Mouse (Mus musculus) liver, embryonic 13.5 days (tissue): Measurements from ENCODE around the gene Gm49333. TPM values are rescaled to one million over a fixed set of nuclear protein-coding genes. Genes with fewer than 3 reads are reported as not detected.

Experiments
- ATAC-seq: fragments of 200-750 bp; cut with Nextera tagmentation; 2 replicates; pipeline ENCODE4 v1.8.0; 2017; ENCODE audit warnings: low read depth, mild to moderate bottlenecking, moderate number of reproducible peaks, moderate library complexity
- DNase-seq: peaks from one replicate; pipeline ENCODE4 v3.0.0; 2022
- H3K27ac ChIP-seq: fragments of 300-500 bp; sonication (generic); 2 replicates; pipeline ENCODE4 v1.5.1; 2015; ENCODE audit warnings: moderate library complexity, mild to moderate bottlenecking, inconsistent platforms
- H3K27me3 ChIP-seq: fragments of 300-500 bp; sonication (generic); 2 replicates; pipeline ENCODE4 v1.6.1; 2015; ENCODE audit warnings: mild to moderate bottlenecking, inconsistent platforms
- H3K36me3 ChIP-seq: fragments of 300-500 bp; sonication (generic); 2 replicates; pipeline ENCODE4 v1.6.1; 2015; ENCODE audit warnings: mild to moderate bottlenecking, inconsistent platforms
- H3K4me1 ChIP-seq: fragments of 300-500 bp; sonication (generic); replicated peaks from 2 replicates; pipeline ENCODE4 v1.6.1; 2015; ENCODE audit warnings: inconsistent platforms
- H3K4me2 ChIP-seq: fragments of 300-500 bp; sonication (generic); 2 replicates; pipeline ENCODE4 v1.6.1; 2015; ENCODE audit warnings: inconsistent platforms, mild to moderate bottlenecking, moderate library complexity
- H3K4me3 ChIP-seq: fragments of 300-500 bp; sonication (generic); replicated peaks from 2 replicates; pipeline ENCODE4 v1.5.1; 2015; ENCODE audit warnings: mild to moderate bottlenecking, inconsistent platforms
- H3K9ac ChIP-seq: fragments of 300-500 bp; sonication (generic); 2 replicates; pipeline ENCODE4 v1.6.1; 2015; ENCODE audit warnings: mild to moderate bottlenecking, inconsistent platforms
- H3K9me3 ChIP-seq: fragments of 300-500 bp; sonication (generic); replicated peaks from 2 replicates; pipeline ENCODE4 v1.6.1; 2016; ENCODE audit warnings: inconsistent platforms
- WGBS: fragments of 180-500 bp; shearing (Covaris S2); methylation state at CpG from one replicate; pipeline ENCODE4 v1.1.7; 2015; ENCODE audit not compliant: insufficient replicate concordance; 5-methylcytosine and 5-hydroxymethylcytosine counted together
- polyA plus RNA-seq: library from polyadenylated mRNA; unstranded; fragments of >200 nt; fragmentation: Nextera tagmentation; extraction: Ambion mirVana; gene quantifications from 2 replicates; pipeline ENCODE4 v1.2.1, GENCODE M21; 2015

The Gm49333 gene
- not detected in 2 replicates for polyA plus RNA-seq

DNA sequence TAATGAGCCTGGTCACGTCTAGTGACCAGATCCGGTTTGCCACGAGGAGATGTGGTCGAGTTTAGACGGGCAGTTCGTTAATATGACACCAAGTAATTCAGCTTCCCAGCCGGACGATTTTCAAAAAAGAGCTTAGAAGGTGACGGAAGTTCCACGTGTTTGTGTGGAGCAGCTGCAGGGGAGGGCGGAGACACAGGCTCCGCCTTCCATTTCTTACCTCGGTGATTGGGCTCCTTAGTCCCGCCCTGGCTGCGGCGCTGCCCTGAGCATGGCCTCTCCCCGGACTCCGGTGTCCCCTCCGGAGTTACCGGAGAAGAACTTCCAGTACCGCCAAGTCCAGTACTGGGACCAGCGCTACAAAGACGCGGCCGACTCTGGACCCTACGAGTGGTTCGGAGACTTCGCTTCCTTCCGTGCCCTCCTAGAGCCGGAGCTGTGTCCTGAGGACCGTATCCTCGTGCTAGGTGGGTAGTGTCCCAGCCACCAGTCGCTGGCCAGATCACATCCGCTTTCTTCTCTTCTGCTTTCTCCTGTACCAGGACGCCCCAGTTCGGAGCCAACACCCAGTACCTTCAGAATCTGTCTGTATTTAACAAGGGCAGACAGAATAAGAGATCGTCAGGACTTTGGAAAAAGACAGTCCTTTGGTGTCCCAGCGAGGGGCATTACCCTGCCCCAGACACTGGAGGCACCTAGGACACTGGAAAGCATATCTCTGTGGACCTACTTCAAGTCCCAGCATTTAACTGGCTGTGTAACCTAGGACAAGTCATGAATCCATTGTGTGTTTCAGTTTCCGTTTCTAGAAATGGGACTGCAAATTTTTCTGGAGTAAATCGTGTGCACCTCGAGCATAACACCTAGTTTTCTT lies at the start of gene Gm49333, which contains the start of the genes Eef1akmt4 and Alg3:
Gene Gm49333, plus strand, starts transcription at position 254 of the 871 bp plus-strand sequence.
Gene Eef1akmt4, plus strand, starts transcription at position 237 of the 871 bp plus-strand sequence.
Gene Alg3, minus strand, starts transcription at position 379 of the 871 bp plus-strand sequence.
- peak within 1 kb of the TSS; percentile 92 for H3K4me2 ChIP-seq
- 2% methylated on average over 41 of the region's 41 CpGs for WGBS
- peak within 1 kb of the TSS; percentile 80 for H3K27ac ChIP-seq
- no peaks in the 10 kb centered on the region for H3K9me3 ChIP-seq
- H3K4me1 ChIP-seq = peaks cover 35% of the 10 kb centered on the region
- no peaks in the 10 kb centered on the region for H3K27me3 ChIP-seq
- H3K36me3 ChIP-seq = peaks cover 28% of the 10 kb centered on the region
- peak; percentile 97 for ATAC-seq
- peak within 1 kb of the TSS; percentile 78 for H3K4me3 ChIP-seq
- peak within 1 kb of the TSS; percentile 82 for H3K9ac ChIP-seq
- peak; percentile 88 for DNase-seq

DNA sequence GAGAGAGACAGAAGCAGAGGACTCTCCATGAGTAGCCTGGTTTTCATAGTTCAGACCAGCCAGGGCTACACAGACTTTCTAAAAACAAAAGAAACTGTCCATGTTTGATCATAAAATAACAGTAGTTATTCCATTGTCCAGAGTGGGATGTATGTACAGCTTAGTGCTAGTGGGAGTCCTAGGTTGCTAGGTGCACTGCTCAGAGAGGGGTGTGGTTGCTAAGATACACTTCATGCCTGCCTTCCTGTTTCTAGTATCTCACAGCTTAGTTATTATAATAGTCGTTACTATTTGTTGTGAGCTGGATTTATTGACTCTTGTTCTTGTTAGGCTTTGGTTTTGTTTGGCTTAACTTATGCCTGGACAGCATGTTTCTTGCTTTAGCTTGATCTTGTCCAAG lies 46.3 kb upstream of the Gm49333 start:
- no peaks in the 10 kb centered on the region; the same call in 1 of the 2 replicates for H3K27me3 ChIP-seq
- peaks cover 30% of the 10 kb centered on the region for H3K36me3 ChIP-seq
- WGBS = 52% methylated on average over 1 of the region's 1 CpGs
- H3K9me3 ChIP-seq = no peaks in the 10 kb centered on the region
- no peak for DNase-seq
- no peak overlapping the region for H3K27ac ChIP-seq
- no peak overlapping the region for H3K9ac ChIP-seq
- no peak overlapping the region for H3K4me3 ChIP-seq
- no peaks in the 10 kb centered on the region for H3K4me1 ChIP-seq
- no peak for ATAC-seq
- H3K4me2 ChIP-seq = no peak overlapping the region

DNA sequence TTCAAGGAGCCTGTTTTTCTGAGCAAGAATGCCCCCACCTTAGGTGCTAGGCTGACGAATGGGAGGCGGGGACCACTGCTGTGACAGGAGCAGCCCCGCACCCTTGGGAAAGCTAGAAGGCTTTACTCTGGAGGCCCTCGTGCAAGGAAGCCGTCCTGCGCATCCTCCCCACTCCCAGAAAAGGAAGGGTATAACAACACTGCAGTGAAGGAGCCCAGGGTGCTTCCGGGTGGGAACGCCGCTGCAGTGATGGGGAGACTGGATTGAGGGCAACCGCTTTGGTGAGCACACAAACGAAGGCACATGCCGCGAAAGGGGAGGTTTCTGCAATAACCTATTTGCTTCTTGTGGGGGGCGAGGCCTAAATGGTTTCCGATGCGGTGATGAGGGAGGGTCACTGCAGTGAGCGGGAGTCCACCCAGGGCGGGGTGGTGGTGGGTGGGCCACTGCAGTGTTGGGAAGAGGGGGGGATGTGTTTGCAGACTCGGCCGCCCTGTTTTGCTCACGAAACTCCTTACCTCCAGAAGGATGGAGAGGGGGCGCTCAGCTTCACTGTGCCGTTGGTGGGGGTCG lies 22.0 kb upstream of the Gm49333 start, which contains the start of gene Vwa5b2:
Gene Vwa5b2, plus strand, starts transcription at position 106 of the 573 bp plus-strand sequence.
- H3K4me1 ChIP-seq = peaks cover 33% of the 10 kb centered on the region
- H3K4me2 ChIP-seq = peak within 1 kb of the TSS; percentile 71
- H3K27me3 ChIP-seq = peaks cover 86% of the 10 kb centered on the region
- 5% methylated on average over 24 of the region's 24 CpGs for WGBS
- H3K36me3 ChIP-seq = no peaks in the 10 kb centered on the region
- no peak within 1 kb of the TSS for H3K27ac ChIP-seq
- peak within 1 kb of the TSS; percentile 28; the same call in 1 of the 2 replicates for H3K9ac ChIP-seq
- H3K4me3 ChIP-seq = peak within 1 kb of the TSS; percentile 50
- H3K9me3 ChIP-seq = no peaks in the 10 kb centered on the region
- 0 out of 2 replicates have a peak, but pooled peaks have one; percentile 10 for ATAC-seq
- no peak for DNase-seq

DNA sequence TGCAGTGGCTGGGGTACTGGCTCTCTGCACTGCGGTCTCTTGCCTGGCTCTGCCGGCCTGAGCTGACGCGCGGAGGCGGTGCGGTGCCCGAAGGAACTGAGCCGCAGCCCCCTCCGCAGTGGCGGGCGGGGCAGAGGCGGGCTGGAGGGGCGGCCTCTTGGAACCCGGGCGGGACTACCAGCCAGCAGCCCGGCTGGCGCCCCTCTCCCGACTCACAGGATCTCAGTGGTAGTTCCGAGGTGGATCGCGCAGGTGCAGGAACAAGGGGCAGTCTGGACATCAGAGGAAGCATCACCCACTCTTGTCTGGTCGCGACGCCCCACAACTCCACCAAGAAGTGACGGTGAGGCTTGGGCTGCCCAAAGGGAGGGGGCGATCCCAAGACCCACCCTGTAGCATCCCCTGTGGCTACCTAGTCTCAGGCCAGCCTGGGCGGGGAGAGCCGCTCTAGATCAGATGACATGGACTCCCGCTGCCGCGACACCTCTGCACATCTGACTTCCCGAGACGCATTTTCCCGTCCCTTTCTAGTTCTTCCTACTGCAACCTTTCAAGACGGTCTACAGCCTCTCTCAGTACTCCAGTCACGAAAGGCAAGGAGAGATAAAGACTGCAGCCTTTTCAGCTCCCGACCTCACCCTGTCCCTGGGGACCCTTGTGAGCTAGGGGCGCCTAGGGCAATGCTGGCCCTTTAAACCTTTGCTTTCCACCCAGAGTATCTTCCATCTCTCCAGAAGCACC lies 21.3 kb upstream of the Gm49333 start:
- H3K4me3 ChIP-seq = peak overlapping the region; percentile 50
- H3K27ac ChIP-seq = no peak overlapping the region
- DNase-seq (no peak), ATAC-seq (peak; percentile 29; the same call in 1 of the 2 replicates)
- no peaks in the 10 kb centered on the region for H3K9me3 ChIP-seq
- no peaks in the 10 kb centered on the region for H3K36me3 ChIP-seq
- WGBS = under 1% methylated on average over 39 of the region's 39 CpGs
- H3K27me3 ChIP-seq = peaks cover 88% of the 10 kb centered on the region
- peak overlapping the region; percentile 71 for H3K4me2 ChIP-seq
- H3K4me1 ChIP-seq = peaks cover 40% of the 10 kb centered on the region
- peak overlapping the region; percentile 28; the same call in 1 of the 2 replicates for H3K9ac ChIP-seq

DNA sequence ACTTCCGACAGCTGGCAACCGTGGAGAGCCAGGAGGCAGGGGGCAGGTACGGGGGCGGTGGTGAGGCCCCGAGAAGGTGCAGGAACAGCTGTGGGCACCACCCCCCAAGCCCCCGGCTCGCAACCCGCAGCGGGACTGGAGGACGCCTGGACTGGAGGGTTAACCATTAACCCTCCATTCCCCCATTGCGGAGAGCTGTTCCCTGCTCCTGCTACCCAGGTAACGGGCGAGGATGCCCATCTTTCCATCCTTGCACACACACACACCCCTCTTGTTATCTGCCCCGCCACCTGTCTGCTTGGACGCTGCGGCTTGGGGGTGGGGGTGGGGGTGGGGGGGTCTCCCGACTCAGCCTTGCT lies 20.8 kb upstream of the Gm49333 start:
- under 1% methylated on average over 15 of the region's 17 CpGs for WGBS
- peak overlapping the region; percentile 71 for H3K4me2 ChIP-seq
- ATAC-seq = no peak

DNA sequence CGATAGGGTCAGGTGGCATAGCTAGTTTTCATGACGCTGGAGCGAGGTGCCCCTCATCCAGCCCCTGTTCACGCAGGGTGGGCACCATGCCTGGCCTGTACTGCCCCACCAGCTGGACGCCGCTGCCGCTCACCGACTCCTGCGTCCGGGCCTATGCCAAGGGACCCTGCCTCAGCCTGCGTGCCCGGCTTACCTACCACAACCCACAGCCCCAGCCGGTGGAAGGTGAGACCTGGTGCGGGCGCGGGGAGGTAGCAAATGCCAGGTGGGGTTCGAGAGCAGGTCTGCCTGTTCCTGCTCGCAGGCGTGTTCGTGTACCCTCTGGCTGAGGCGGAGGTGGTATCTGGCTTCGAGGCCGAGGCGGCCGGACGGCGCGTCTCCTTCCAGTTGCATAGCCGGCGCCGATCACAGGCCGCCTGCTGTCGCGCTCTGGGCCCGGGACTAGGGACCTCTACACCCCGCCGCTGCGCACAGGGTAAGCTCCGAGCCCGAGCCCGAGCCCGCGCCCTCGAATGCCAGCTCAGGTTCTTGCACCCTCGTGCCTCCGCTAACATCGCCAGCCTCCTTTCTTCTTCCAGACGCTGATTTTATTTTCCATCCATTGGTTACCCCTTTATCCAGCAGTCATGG lies 20.2 kb upstream of the Gm49333 start:
- H3K9ac ChIP-seq = no peak overlapping the region
- H3K9me3 ChIP-seq = no peaks in the 10 kb centered on the region
- no peaks in the 10 kb centered on the region for H3K36me3 ChIP-seq
- ATAC-seq = no peak
- H3K4me2 ChIP-seq = peak overlapping the region; percentile 71
- WGBS = 7% methylated on average over 48 of the region's 48 CpGs
- peak overlapping the region; percentile 50 for H3K4me3 ChIP-seq
- no peak for DNase-seq
- H3K27me3 ChIP-seq = peaks cover 80% of the 10 kb centered on the region
- H3K27ac ChIP-seq = no peak overlapping the region
- peaks cover 50% of the 10 kb centered on the region for H3K4me1 ChIP-seq

More for the DNA sequence above, 20.8 kb upstream of the Gm49333 start:
- Histone ChIP-seq H3K9me3 (no peaks in the 10 kb centered on the region), H3K4me3 (peak overlapping the region; percentile 50), H3K4me1 (peaks cover 45% of the 10 kb centered on the region), H3K27me3 (peaks cover 84% of the 10 kb centered on the region), H3K36me3 (no peaks in the 10 kb centered on the region), H3K27ac (no peak overlapping the region), H3K9ac (no peak overlapping the region)
- no peak for DNase-seq

DNA sequence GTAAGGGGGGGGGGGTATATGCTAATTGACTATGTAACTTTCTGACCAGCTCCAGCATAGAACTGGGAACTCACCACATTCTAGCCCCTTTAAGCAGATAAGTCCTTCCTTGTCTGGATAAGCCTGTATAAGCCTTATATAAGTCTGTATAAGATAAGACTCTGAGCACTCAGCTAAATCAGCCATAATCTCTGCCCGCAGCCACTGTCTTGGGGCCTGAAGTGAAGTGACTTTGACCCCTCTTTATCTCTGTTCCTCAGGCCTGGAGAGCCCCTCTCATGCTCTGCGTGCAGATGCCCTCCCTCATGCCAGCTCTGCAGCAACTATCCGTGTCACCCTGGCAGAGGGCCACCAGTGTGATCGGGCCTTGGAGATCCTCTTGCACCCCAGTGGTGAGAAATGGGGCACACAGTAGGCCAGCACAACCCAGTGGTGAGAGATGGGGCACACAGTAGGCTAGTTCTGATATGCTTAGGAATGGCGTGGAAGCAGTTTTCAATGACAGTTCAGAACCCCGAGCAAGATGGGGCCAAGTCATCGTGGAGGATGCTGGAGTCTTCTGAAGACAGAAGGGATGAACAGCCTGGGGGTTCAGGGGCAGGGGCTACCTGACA lies 16.2 kb upstream of the Gm49333 start:
- 29% methylated on average over 7 of the region's 7 CpGs for WGBS

DNA sequence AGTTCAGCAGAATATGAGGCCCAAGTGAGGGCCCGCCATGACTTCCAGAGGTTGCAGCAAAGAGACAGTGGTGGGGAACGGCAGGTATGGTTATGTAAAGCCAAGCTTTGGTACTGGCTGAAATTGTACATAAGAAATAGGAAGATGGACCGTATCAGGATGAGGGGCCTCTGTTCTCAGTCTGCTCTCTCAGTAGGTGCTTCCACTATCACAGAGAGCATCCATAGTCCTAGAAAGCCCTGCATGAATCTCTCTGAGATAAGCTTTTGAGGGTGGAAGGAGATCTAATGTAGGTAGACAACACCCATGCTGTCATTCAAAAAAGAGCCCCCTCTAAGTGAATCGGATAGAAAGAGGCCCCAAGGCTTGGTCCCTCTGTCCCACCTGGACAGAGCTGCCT lies 15.7 kb upstream of the Gm49333 start:
- DNase-seq = no peak
- Histone ChIP-seq H3K4me2 (peak overlapping the region; percentile 50), H3K9me3 (no peaks in the 10 kb centered on the region), H3K4me3 (no peak overlapping the region), H3K36me3 (no peaks in the 10 kb centered on the region), H3K4me1 (peaks cover 48% of the 10 kb centered on the region), H3K9ac (peak overlapping the region; percentile 30; the same call in 1 of the 2 replicates), H3K27ac (peak overlapping the region; percentile 35; the same call in 1 of the 2 replicates), H3K27me3 (peaks cover 42% of the 10 kb centered on the region)
- WGBS = 41% methylated on average over 4 of the region's 4 CpGs
- peak; percentile 51 for ATAC-seq

More for the DNA sequence above, 16.2 kb upstream of the Gm49333 start:
- Histone ChIP-seq H3K27me3 (peaks cover 47% of the 10 kb centered on the region), H3K36me3 (no peaks in the 10 kb centered on the region), H3K4me1 (peaks cover 54% of the 10 kb centered on the region), H3K4me2 (peak overlapping the region; percentile 50), H3K27ac (peak overlapping the region; percentile 35; the same call in 1 of the 2 replicates), H3K4me3 (no peak overlapping the region), H3K9me3 (no peaks in the 10 kb centered on the region), H3K9ac (peak overlapping the region; percentile 30; the same call in 1 of the 2 replicates)
- DNase-seq (peak; percentile 71), ATAC-seq (peak; percentile 90)

DNA sequence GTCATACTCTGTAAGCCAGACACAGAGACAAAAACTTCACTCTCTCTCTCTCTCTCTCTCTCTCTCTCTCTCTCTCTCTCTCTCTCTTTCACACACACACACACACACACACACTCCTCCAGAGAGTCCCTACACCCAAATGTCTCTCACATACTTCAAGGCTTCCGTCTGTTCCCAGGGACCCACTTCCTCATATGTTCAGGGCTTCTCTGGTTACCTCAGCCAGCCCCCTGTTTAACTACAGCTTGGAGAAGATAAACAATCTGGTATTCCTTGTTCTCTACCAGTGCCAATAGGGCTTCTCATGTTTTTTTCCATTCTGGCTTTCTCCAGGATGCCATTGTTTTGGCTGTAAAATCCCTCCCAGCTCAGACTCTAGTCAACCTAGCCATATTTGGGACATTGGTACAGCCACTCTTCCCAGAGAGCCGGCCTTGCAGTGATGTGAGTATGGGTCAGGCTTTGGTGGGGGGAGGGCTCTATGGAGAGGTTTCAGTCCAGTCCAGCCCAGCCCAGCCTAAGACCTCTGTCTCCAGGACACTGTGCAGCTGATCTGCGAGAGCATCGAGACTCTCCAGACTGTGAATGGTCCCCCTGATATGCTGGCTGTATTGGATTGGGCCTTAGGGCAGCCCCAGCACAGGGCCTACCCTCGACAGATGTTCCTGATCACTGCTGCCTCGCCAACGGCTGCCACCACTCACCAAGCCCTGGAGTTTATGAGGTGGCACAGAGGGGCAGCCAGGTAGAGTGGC lies 14.5 kb upstream of the Gm49333 start:
- no peak overlapping the region for H3K9ac ChIP-seq
- no peak overlapping the region for H3K27ac ChIP-seq
- H3K9me3 ChIP-seq = no peaks in the 10 kb centered on the region
- ATAC-seq (peak; percentile 24), DNase-seq (no peak)
- no peaks in the 10 kb centered on the region for H3K36me3 ChIP-seq
- 55% methylated on average over 7 of the region's 7 CpGs for WGBS
- no peak overlapping the region for H3K4me2 ChIP-seq
- no peak overlapping the region for H3K4me3 ChIP-seq
- H3K27me3 ChIP-seq = peaks cover 31% of the 10 kb centered on the region
- peaks cover 41% of the 10 kb centered on the region for H3K4me1 ChIP-seq
